Mouse (Mus musculus): ENCODE results near the gene 4930524J08Rik. TPM values are rescaled to one million over a fixed set of nuclear protein-coding genes. Genes with fewer than 3 reads are reported as not detected.

4930524J08Rik gene
- polyA plus RNA-seq, 1 experiment from 2014 or later, result 1.4 TPM

- no peaks in the 10 kb centered on the region for H3K4me1 ChIP-seq (ENCODE audit: control insufficient read depth, insufficient read depth, low read length)
- H3K4me3 ChIP-seq (replicated peaks; ENCODE audit: low read length), result no peak overlapping the region
- ATAC-seq (ENCODE audit: insufficient read depth, low FRiP score), result no peak
- no peaks in the 10 kb centered on the region for H3K36me3 ChIP-seq (ENCODE audit: control insufficient read depth, insufficient read depth, low read length)
- no peak overlapping the region for H3K27ac ChIP-seq (ENCODE audit: low read length)
- no peaks in the 10 kb centered on the region for H3K27me3 ChIP-seq (ENCODE audit: control insufficient read depth, insufficient read depth, low read length)
- H3K4me2 ChIP-seq (ENCODE audit: low read depth, low read length), result no peak overlapping the region
- no peak overlapping the region for H3K9ac ChIP-seq (ENCODE audit: low read length)
- 63% methylated on average over 3 of the region's 3 CpGs for WGBS
- H3K9me3 ChIP-seq (replicated peaks; ENCODE audit: control insufficient read depth, low read length), result no peaks in the 10 kb centered on the region
Observed at GRCm38 (mm10) chr5:100008485-100008884, 29.6 kb downstream of the 4930524J08Rik start.

GRCm38 (mm10) chr5:100012599-100012998 lies 33.7 kb downstream of the 4930524J08Rik start:
- H3K4me2 ChIP-seq (ENCODE audit: low read depth, low read length), result no peak overlapping the region
- H3K36me3 ChIP-seq (ENCODE audit: control insufficient read depth, insufficient read depth, low read length), result no peaks in the 10 kb centered on the region
- H3K27me3 ChIP-seq (ENCODE audit: control insufficient read depth, insufficient read depth, low read length), result no peaks in the 10 kb centered on the region
- 85% methylated on average over 9 of the region's 9 CpGs for WGBS
- no peak overlapping the region for H3K9ac ChIP-seq (ENCODE audit: low read length)
- ATAC-seq (ENCODE audit: insufficient read depth, low FRiP score), result no peak
- H3K4me3 ChIP-seq (replicated peaks; ENCODE audit: low read length), result no peak overlapping the region
- H3K4me1 ChIP-seq (ENCODE audit: control insufficient read depth, insufficient read depth, low read length), result no peaks in the 10 kb centered on the region
- H3K27ac ChIP-seq (ENCODE audit: low read length), result no peak overlapping the region
- H3K9me3 ChIP-seq (replicated peaks; ENCODE audit: control insufficient read depth, low read length), result no peaks in the 10 kb centered on the region

- no peak overlapping the region for H3K27ac ChIP-seq (ENCODE audit: low read length)
- no peaks in the 10 kb centered on the region for H3K36me3 ChIP-seq (ENCODE audit: control insufficient read depth, insufficient read depth, low read length)
- no peak for ATAC-seq (ENCODE audit: insufficient read depth, low FRiP score)
- no peaks in the 10 kb centered on the region for H3K9me3 ChIP-seq (replicated peaks; ENCODE audit: control insufficient read depth, low read length)
- no peak overlapping the region for H3K4me3 ChIP-seq (replicated peaks; ENCODE audit: low read length)
- H3K27me3 ChIP-seq (ENCODE audit: control insufficient read depth, insufficient read depth, low read length), result no peaks in the 10 kb centered on the region
- H3K9ac ChIP-seq (ENCODE audit: low read length), result no peak overlapping the region
- H3K4me2 ChIP-seq (ENCODE audit: low read depth, low read length), result no peak overlapping the region
- no peaks in the 10 kb centered on the region for H3K4me1 ChIP-seq (ENCODE audit: control insufficient read depth, insufficient read depth, low read length)
Observed at GRCm38 (mm10) chr5:100020089-100020488, 41.2 kb downstream of the 4930524J08Rik start.

- no peak overlapping the region for H3K4me2 ChIP-seq (ENCODE audit: low read depth, low read length)
Observed at GRCm38 (mm10) chr5:100024403-100024802, 45.5 kb downstream of the 4930524J08Rik start.

GRCm38 (mm10) chr5:100024868-100025267 lies 46.0 kb downstream of the 4930524J08Rik start:
- no peaks in the 10 kb centered on the region for H3K36me3 ChIP-seq (ENCODE audit: control insufficient read depth, insufficient read depth, low read length)
- ATAC-seq (ENCODE audit: insufficient read depth, low FRiP score), result no peak
- 69% methylated on average over 1 of the region's 1 CpGs for WGBS
- H3K27me3 ChIP-seq (ENCODE audit: control insufficient read depth, insufficient read depth, low read length), result no peaks in the 10 kb centered on the region
- H3K4me3 ChIP-seq (replicated peaks; ENCODE audit: low read length), result no peak overlapping the region
- H3K27ac ChIP-seq (ENCODE audit: low read length), result no peak overlapping the region
- H3K9ac ChIP-seq (ENCODE audit: low read length), result no peak overlapping the region
- H3K4me2 ChIP-seq (ENCODE audit: low read depth, low read length), result no peak overlapping the region
- H3K4me1 ChIP-seq (ENCODE audit: control insufficient read depth, insufficient read depth, low read length), result no peaks in the 10 kb centered on the region
- no peaks in the 10 kb centered on the region for H3K9me3 ChIP-seq (replicated peaks; ENCODE audit: control insufficient read depth, low read length)

More at GRCm38 (mm10) chr5:100024403-100024802, 45.5 kb downstream of the 4930524J08Rik start:
- Histone ChIP-seq H3K4me1 (ENCODE audit: control insufficient read depth, insufficient read depth, low read length) (no peaks in the 10 kb centered on the region), H3K9ac (ENCODE audit: low read length) (no peak overlapping the region), H3K27ac (ENCODE audit: low read length) (no peak overlapping the region), H3K9me3 (replicated peaks; ENCODE audit: control insufficient read depth, low read length) (no peaks in the 10 kb centered on the region), H3K4me3 (replicated peaks; ENCODE audit: low read length) (no peak overlapping the region), H3K36me3 (ENCODE audit: control insufficient read depth, insufficient read depth, low read length) (no peaks in the 10 kb centered on the region), H3K27me3 (ENCODE audit: control insufficient read depth, insufficient read depth, low read length) (no peaks in the 10 kb centered on the region)
- no peak for ATAC-seq (ENCODE audit: insufficient read depth, low FRiP score)
- WGBS, result 57% methylated on average over 5 of the region's 5 CpGs

Other genes with a start within 250 kb of the 4930524J08Rik start
- 15.6 and 17.1 TPM in 2 replicates for gene Rasgef1b, start 250.0 kb upstream of the 4930524J08Rik start, polyA plus RNA-seq (2015; fragmentation: Nextera tagmentation; extraction: Ambion mirVana)
- gene Vamp9, start 72.8 kb upstream of the 4930524J08Rik start, polyA plus RNA-seq (2015; fragmentation: Nextera tagmentation; extraction: Ambion mirVana), result not detected in 2 replicates
- gene Hnrnpd, start 123 bp upstream of the 4930524J08Rik start, polyA plus RNA-seq (2015; fragmentation: Nextera tagmentation; extraction: Ambion mirVana), result 34.4 and 39.1 TPM in 2 replicates
- 120 and 123 TPM in 2 replicates for gene Hnrnpdl, start 60.6 kb downstream of the 4930524J08Rik start, polyA plus RNA-seq (2015; fragmentation: Nextera tagmentation; extraction: Ambion mirVana)
- 42.2 and 48.3 TPM in 2 replicates for gene Enoph1, start 60.9 kb downstream of the 4930524J08Rik start, polyA plus RNA-seq (2015; fragmentation: Nextera tagmentation; extraction: Ambion mirVana)
- gene Tmem150c, start 180.7 kb downstream of the 4930524J08Rik start, polyA plus RNA-seq (2015; fragmentation: Nextera tagmentation; extraction: Ambion mirVana), result 4.7 and 6.0 TPM in 2 replicates